Mouse (Mus musculus): Measurements from ENCODE around the gene Arhgap8. TPM values are rescaled to one million over a fixed set of nuclear protein-coding genes. Genes with fewer than 3 reads are reported as not detected.

The Arhgap8 gene
- 1 to 10 TPM; 1.4 TPM for total RNA-seq (2021)
- long read RNA-seq, experiment 1, partial matches to known transcripts, result 0 of 1 reads
- long read RNA-seq, experiment 1, other reads (novel, unspliced or antisense), result 1 of 1 reads
- long read RNA-seq, experiment 2, result 0 reads

GRCm38 (mm10) chr15:84719791-84720190, at the start of gene Arhgap8:
Arhgap8 (plus strand) TSS chr15:84720052.
- peak; percentile 55 to 66 for DNase-seq

GRCm38 (mm10) chr15:84670657-84671055, 49.2 kb upstream of the Arhgap8 start:
- DNase-seq, result no peak

GRCm38 (mm10) chr15:84671401-84672307, 48.2 kb upstream of the Arhgap8 start:
- peak; percentile 68 to 72 for DNase-seq

- DNase-seq, result no peak
Measured at GRCm38 (mm10) chr15:84672308-84672615, 47.6 kb upstream of the Arhgap8 start.

GRCm38 (mm10) chr15:84672616-84673015, 47.2 kb upstream of the Arhgap8 start:
- peak in 1 of 2 experiments; percentile 52 for DNase-seq

GRCm38 (mm10) chr15:84674329-84675067, 45.4 kb upstream of the Arhgap8 start:
- no peak for DNase-seq

GRCm38 (mm10) chr15:84675317-84675716, 44.5 kb upstream of the Arhgap8 start:
- DNase-seq, result no peak

GRCm38 (mm10) chr15:84677943-84678342, 41.9 kb upstream of the Arhgap8 start:
- DNase-seq, result no peak

- no peak for DNase-seq
Measured at GRCm38 (mm10) chr15:84679090-84679489, 40.8 kb upstream of the Arhgap8 start.

GRCm38 (mm10) chr15:84679794-84680193, 40.1 kb upstream of the Arhgap8 start:
- no peak for DNase-seq

- DNase-seq, result peak; percentile 94 to 96
Measured at GRCm38 (mm10) chr15:84680545-84681454, 39.1 kb upstream of the Arhgap8 start.

GRCm38 (mm10) chr15:84681455-84682193, 38.2 kb upstream of the Arhgap8 start:
- peak; percentile 58 to 70 for DNase-seq

- no peak for DNase-seq
Measured at GRCm38 (mm10) chr15:84682206-84682605, 37.6 kb upstream of the Arhgap8 start.

GRCm38 (mm10) chr15:84682821-84683220, 37.0 kb upstream of the Arhgap8 start:
- DNase-seq, result no peak

- no peak for DNase-seq
Measured at GRCm38 (mm10) chr15:84684520-84684919, 35.3 kb upstream of the Arhgap8 start.

- DNase-seq, result peak; percentile 36 to 78
Measured at GRCm38 (mm10) chr15:84685417-84685816, 34.4 kb upstream of the Arhgap8 start.

- peak; percentile 32 to 61 for DNase-seq
Measured at GRCm38 (mm10) chr15:84687904-84688303, 31.9 kb upstream of the Arhgap8 start.

- DNase-seq, result no peak
Measured at GRCm38 (mm10) chr15:84689356-84689755, 30.5 kb upstream of the Arhgap8 start.

- DNase-seq, result no peak
Measured at GRCm38 (mm10) chr15:84691513-84691912, 28.3 kb upstream of the Arhgap8 start.

- DNase-seq, result no peak
Measured at GRCm38 (mm10) chr15:84692645-84693044, 27.2 kb upstream of the Arhgap8 start.

- DNase-seq, result no peak
Measured at GRCm38 (mm10) chr15:84696021-84696420, 23.8 kb upstream of the Arhgap8 start.

All from heart, adult 18-20 months (tissue).